Mouse (Mus musculus) bone marrow macrophage, adult 2 months (primary cell): ENCODE measurements around the gene 4931428F04Rik.

Experiments used
- CTCF ChIP-seq: IDR thresholded peaks from 2 replicates; pipeline ENCODE4 v1.5.1; 2012; ENCODE audit warnings: low read depth, mild to moderate bottlenecking, low read length, moderate library complexity
- POLR2A ChIP-seq: IDR thresholded peaks from 2 replicates; pipeline ENCODE4 v1.6.1; 2012; ENCODE audit warnings: mild to moderate bottlenecking, low read depth, low read length, borderline replicate concordance

- TF ChIP-seq POLR2A (no peak), CTCF (no peak)
Observed at GRCm38 (mm10) chr8:105280567-105280966, 9.1 kb downstream of the 4931428F04Rik start.
